ENCODE assay signal across 33 mouse cellular contexts in the genomic region with DNA sequence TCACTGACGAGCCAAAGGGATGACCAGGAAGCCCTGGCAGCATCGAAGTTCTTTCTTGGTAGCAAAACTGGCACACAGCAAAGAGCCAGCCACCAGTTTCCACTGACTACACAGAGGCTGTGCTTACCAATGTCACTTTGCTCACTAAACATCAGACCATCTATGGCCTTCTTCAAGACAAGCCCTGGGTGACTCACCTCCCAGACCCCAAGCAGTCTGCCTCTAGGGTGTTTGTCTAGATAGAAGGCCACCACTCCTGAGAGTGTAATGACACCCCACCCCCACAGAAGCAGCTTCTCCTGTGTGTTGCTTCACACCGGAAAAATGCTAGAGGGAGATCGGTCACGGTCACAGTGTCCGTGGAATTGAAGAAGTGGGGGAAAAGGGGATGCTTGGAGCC. TPM values are rescaled to one million over a fixed set of nuclear protein-coding genes. Genes with fewer than 3 reads are reported as not detected.
DNase-seq lines count a peak whose midpoint lies in the region; ATAC-seq lines count a peak whose summit lies in the region.
"Had no signal": no experiment of that assay in that cellular context is flagged by ENCODE, and none has a peak within 500 bp of the region (broad histone marks: within the 10 kb centered on the region; RNA-seq: fewer than 3 reads in every experiment).

No protein-coding gene starts in this region.

- H3K9me3 ChIP-seq in heart, embryonic 11.5 days (replicated peaks; ENCODE audit: control insufficient read depth, low read length): no peaks in the 10 kb centered on the region
- H3K9me3 ChIP-seq in liver, embryonic 15.5 days (replicated peaks): no peaks in the 10 kb centered on the region
- no peaks in the 10 kb centered on the region for H3K9me3 ChIP-seq in liver, embryonic 12.5 days (replicated peaks)
- H3K9me3 ChIP-seq: embryonic facial prominence, embryonic 10.5 days; embryonic facial prominence, embryonic 13.5 days; forebrain, embryonic 12.5 days; forebrain, embryonic 15.5 days; heart, embryonic 12.5 days; heart, embryonic 15.5 days had no signal

- H3K36me3 ChIP-seq in heart, embryonic 11.5 days (ENCODE audit: control insufficient read depth, insufficient read depth, low read length): no peaks in the 10 kb centered on the region
- no peaks in the 10 kb centered on the region for H3K36me3 ChIP-seq in liver, embryonic 15.5 days (replicated peaks)
- H3K36me3 ChIP-seq in liver, embryonic 12.5 days: no peaks in the 10 kb centered on the region
- H3K36me3 ChIP-seq: embryonic facial prominence, embryonic 10.5 days; embryonic facial prominence, embryonic 13.5 days; forebrain, embryonic 12.5 days; forebrain, embryonic 15.5 days; G1E; heart, embryonic 12.5 days; heart, embryonic 15.5 days had no signal

- no peak overlapping the region for H3K4me3 ChIP-seq in heart, embryonic 11.5 days (ENCODE audit: low read depth, low read length)
- H3K4me3 ChIP-seq in liver, embryonic 15.5 days (replicated peaks): no peak overlapping the region
- H3K4me3 ChIP-seq in liver, embryonic 12.5 days: no peak overlapping the region
- H3K4me3 ChIP-seq: embryonic facial prominence, embryonic 10.5 days; embryonic facial prominence, embryonic 13.5 days; erythroblast, embryonic 14.5 days; forebrain, embryonic 12.5 days; forebrain, embryonic 15.5 days; heart, adult 2 months; heart, embryonic 12.5 days; heart, embryonic 15.5 days had no signal

- no peaks in the 10 kb centered on the region for H3K27me3 ChIP-seq in heart, embryonic 11.5 days (ENCODE audit: control insufficient read depth, insufficient read depth, low read length)
- H3K27me3 ChIP-seq in liver, embryonic 15.5 days: no peaks in the 10 kb centered on the region
- no peaks in the 10 kb centered on the region for H3K27me3 ChIP-seq in liver, embryonic 12.5 days (replicated peaks)
- H3K27me3 ChIP-seq: CH12.LX; embryonic facial prominence, embryonic 13.5 days; forebrain, embryonic 12.5 days; forebrain, embryonic 15.5 days; heart, embryonic 12.5 days; heart, embryonic 15.5 days; Patski had no signal

- ATAC-seq in heart, embryonic 11.5 days (replicated peaks; ENCODE audit: insufficient number of reproducible peaks, low FRiP score, low TSS enrichment): no peak
- ATAC-seq in liver, embryonic 15.5 days (ENCODE audit: insufficient read depth): no peak
- no peak for ATAC-seq in liver, embryonic 12.5 days
- ATAC-seq: forebrain, embryonic 15.5 days; hindbrain, postnatal 0 days; inflammation-experienced regulatory T-cells, adult 6 months; Patski had no signal

- no peak overlapping the region for H3K27ac ChIP-seq in heart, embryonic 11.5 days (ENCODE audit: low read depth, low read length)
- 0 out of 2 replicates have a peak overlapping the region, but pooled peaks have one; percentile 25 for H3K27ac ChIP-seq in liver, embryonic 15.5 days (replicated peaks)
- no peak overlapping the region for H3K27ac ChIP-seq in liver, embryonic 12.5 days
- H3K27ac ChIP-seq: embryonic facial prominence, embryonic 13.5 days; forebrain, embryonic 12.5 days; forebrain, embryonic 15.5 days; heart, adult 2 months; heart, embryonic 15.5 days; hindbrain, embryonic 14.5 days; hindbrain, postnatal 0 days had no signal

- no peak overlapping the region for H3K9ac ChIP-seq in heart, embryonic 11.5 days (ENCODE audit: low read depth, low read length)
- H3K9ac ChIP-seq in liver, embryonic 15.5 days: no peak overlapping the region
- no peak overlapping the region for H3K9ac ChIP-seq in liver, embryonic 12.5 days
- H3K9ac ChIP-seq: embryonic facial prominence, embryonic 13.5 days; forebrain, embryonic 12.5 days; forebrain, embryonic 15.5 days; heart, embryonic 12.5 days; heart, embryonic 15.5 days; hindbrain, embryonic 14.5 days had no signal

- 85% methylated on average over 6 of the region's 6 CpGs for WGBS in heart, embryonic 11.5 days (ENCODE audit: insufficient replicate concordance)
- 71% methylated on average over 6 of the region's 6 CpGs for WGBS in liver, embryonic 15.5 days (ENCODE audit: insufficient replicate concordance)
- 74% methylated on average over 6 of the region's 6 CpGs for WGBS in liver, embryonic 12.5 days (ENCODE audit: insufficient replicate concordance)

- no peak overlapping the region for H3K4me2 ChIP-seq in heart, embryonic 11.5 days
- no peak overlapping the region for H3K4me2 ChIP-seq in liver, embryonic 15.5 days
- H3K4me2 ChIP-seq in liver, embryonic 12.5 days: no peak overlapping the region
- H3K4me2 ChIP-seq: embryonic facial prominence, embryonic 13.5 days; forebrain, embryonic 12.5 days; forebrain, embryonic 15.5 days; heart, embryonic 12.5 days; heart, embryonic 15.5 days; hindbrain, embryonic 14.5 days had no signal

- peaks cover 15% of the 10 kb centered on the region for H3K4me1 ChIP-seq in heart, embryonic 11.5 days (ENCODE audit: control insufficient read depth, insufficient read depth, low read length)
- peaks cover 50% of the 10 kb centered on the region for H3K4me1 ChIP-seq in liver, embryonic 15.5 days (replicated peaks)
- peaks cover 30% of the 10 kb centered on the region for H3K4me1 ChIP-seq in liver, embryonic 12.5 days
- H3K4me1 ChIP-seq: embryonic facial prominence, embryonic 13.5 days; forebrain, embryonic 12.5 days had no signal

- DNase-seq in heart, adult 11 months: peak; percentile 75
- peak; percentile 25 for DNase-seq in testis, postnatal 10 days (ENCODE audit: low spot score)
- no peak for DNase-seq in testis, postnatal 14 days (ENCODE audit: low spot score)
- DNase-seq in brain, adult 2 months (ENCODE audit: low read depth, low spot score): peak; percentile 7
- DNase-seq in lung, postnatal 4 days: no peak
- DNase-seq: adrenal gland, postnatal 10 days; adrenal gland, postnatal 36 days; B cell, adult 2 months; cerebellum, adult 11-12 months; cerebellum, adult 8-10 months; cerebellum, postnatal 10 days; cerebellum, postnatal 36 days; embryo, embryonic 11 days; gastrocnemius, postnatal 25 days; heart, postnatal 10 days; heart, postnatal 36 days had no signal

RNA-seq across cellular contexts. Expression of a gene that starts 45.7 kb away (rescaled TPM):
- polyA plus RNA-seq in heart, embryonic 11.5 days (2014; fragmentation: Nextera tagmentation; extraction: Ambion mirVana): 24.9 and 27.7 TPM in 2 replicates
- 7.1 and 9.7 TPM in 2 replicates for polyA plus RNA-seq in liver, embryonic 15.5 days (2015; fragmentation: Nextera tagmentation; extraction: Ambion mirVana)
- polyA plus RNA-seq in liver, embryonic 12.5 days (2016; fragmentation: Nextera tagmentation; extraction: Ambion mirVana): 15.0 and 15.8 TPM in 2 replicates

Comparison
In these comparisons a context has a peak if more than half of its experiments do, and no peak if none do; other contexts are left out.
1. DNase-seq: peak in heart, adult 11 months (single experiment), testis, postnatal 10 days (single experiment) and brain, adult 2 months (single experiment); none in testis, postnatal 14 days (single experiment) and lung, postnatal 4 days (0 of 2).